Mouse (Mus musculus) forebrain, embryonic 15.5 days (tissue): Measurements from ENCODE around the gene Trank1. TPM values are rescaled to one million over a fixed set of nuclear protein-coding genes. Genes with fewer than 3 reads are reported as not detected.

Source experiments
- ATAC-seq: fragments of 200-750 bp; cut with Nextera tagmentation; replicated peaks from 2 replicates; pipeline ENCODE4 v1.8.0; 2017; ENCODE audit warnings: mild to moderate bottlenecking, moderate TSS enrichment, moderate library complexity
- H3K27ac ChIP-seq: fragments of 300-500 bp; sonication (generic); replicated peaks from 2 replicates; pipeline ENCODE4 v1.5.1; 2015; ENCODE audit warnings: mild to moderate bottlenecking, inconsistent platforms
- H3K27me3 ChIP-seq: fragments of 300-500 bp; sonication (generic); 2 replicates; pipeline ENCODE4 v1.6.1; 2015; ENCODE audit warnings: inconsistent platforms
- H3K36me3 ChIP-seq: fragments of 300-500 bp; sonication (generic); 2 replicates; pipeline ENCODE4 v1.6.1; 2015; ENCODE audit warnings: mild to moderate bottlenecking, inconsistent platforms
- H3K4me1 ChIP-seq: fragments of 300-500 bp; sonication (generic); 2 replicates; pipeline ENCODE4 v1.6.1; 2015; ENCODE audit warnings: inconsistent platforms
- H3K4me2 ChIP-seq: fragments of 300-500 bp; sonication (generic); replicated peaks from 2 replicates; pipeline ENCODE4 v1.6.1; 2015; ENCODE audit warnings: mild to moderate bottlenecking, inconsistent platforms
- H3K4me3 ChIP-seq: fragments of 300-500 bp; sonication (generic); 2 replicates; pipeline ENCODE4 v1.5.1; 2015; ENCODE audit warnings: mild to moderate bottlenecking, inconsistent platforms
- H3K9ac ChIP-seq: fragments of 300-500 bp; sonication (generic); replicated peaks from 2 replicates; pipeline ENCODE4 v1.6.1; 2015; ENCODE audit warnings: mild to moderate bottlenecking, inconsistent platforms
- H3K9me3 ChIP-seq: fragments of 300-500 bp; sonication (generic); 2 replicates; pipeline ENCODE4 v1.6.1; 2016; ENCODE audit warnings: inconsistent platforms
- WGBS: fragments of 180-500 bp; shearing (Covaris S2); methylation state at CpG from one replicate; pipeline ENCODE4 v1.1.7; 2015; ENCODE audit warnings: mixed read lengths; 5-methylcytosine and 5-hydroxymethylcytosine counted together
- polyA plus RNA-seq: library from polyadenylated mRNA; unstranded; fragments of >200 nt; fragmentation: Nextera tagmentation; extraction: Ambion mirVana; gene quantifications from 2 replicates; pipeline ENCODE4 v1.2.1, GENCODE M21; 2015

Gene Trank1
- polyA plus RNA-seq, 1 experiment from 2014 or later, result 7.8 TPM

DNA sequence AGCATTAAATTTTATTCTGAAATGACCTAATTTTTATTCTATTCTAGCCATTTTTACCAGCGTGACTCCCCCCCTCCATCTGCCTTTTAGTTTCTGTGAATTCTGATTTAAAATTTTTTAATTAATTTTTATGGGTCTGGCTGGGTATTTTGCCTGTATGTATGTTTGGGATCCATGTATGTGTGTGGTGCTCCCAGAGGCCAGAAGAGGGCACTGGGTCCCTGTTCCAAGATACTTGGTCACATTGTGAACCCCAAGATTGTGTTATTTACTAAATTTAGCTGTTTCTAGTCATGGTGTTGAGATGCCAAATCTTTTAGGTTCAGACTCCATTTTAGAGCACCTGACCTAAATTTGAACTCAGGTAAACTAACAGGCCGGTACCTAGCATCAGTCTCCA lies 25.1 kb upstream of the Trank1 start:
- H3K27me3 ChIP-seq, result no peaks in the 10 kb centered on the region
- ATAC-seq, result no peak
- H3K27ac ChIP-seq, result no peak overlapping the region
- H3K4me1 ChIP-seq, result peaks cover 4% of the 10 kb centered on the region; the same call in 1 of the 2 replicates
- H3K4me2 ChIP-seq, result no peak overlapping the region
- no peaks in the 10 kb centered on the region for H3K36me3 ChIP-seq
- H3K4me3 ChIP-seq, result no peak overlapping the region
- H3K9me3 ChIP-seq, result no peaks in the 10 kb centered on the region
- 84% methylated on average over 2 of the region's 2 CpGs for WGBS
- H3K9ac ChIP-seq, result no peak overlapping the region

DNA sequence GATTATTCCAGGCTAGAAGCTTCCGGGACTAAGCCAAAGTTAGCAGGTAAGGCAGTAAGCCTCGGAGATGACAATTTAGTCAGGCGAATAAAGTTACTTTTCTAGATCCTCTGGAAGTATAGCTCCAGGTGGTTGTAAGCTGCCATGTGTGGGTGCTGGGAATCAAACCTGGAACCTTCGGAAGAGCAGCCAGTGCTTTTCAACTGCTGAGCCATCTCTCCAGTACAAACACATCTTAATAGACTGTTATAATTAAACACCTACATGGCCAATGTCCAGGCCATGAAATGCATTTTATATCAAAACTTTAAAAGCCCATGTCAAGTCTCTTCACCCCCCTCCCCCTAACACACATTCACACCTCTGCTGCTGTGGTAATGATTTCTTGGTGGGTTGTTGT lies 23.6 kb upstream of the Trank1 start:
- Histone ChIP-seq H3K9me3 (no peaks in the 10 kb centered on the region), H3K27ac (no peak overlapping the region), H3K27me3 (no peaks in the 10 kb centered on the region), H3K4me2 (no peak overlapping the region), H3K4me1 (peaks cover 4% of the 10 kb centered on the region; the same call in 1 of the 2 replicates), H3K36me3 (no peaks in the 10 kb centered on the region), H3K9ac (no peak overlapping the region), H3K4me3 (no peak overlapping the region)
- ATAC-seq, result no peak
- 98% methylated on average over 4 of the region's 4 CpGs for WGBS

- ATAC-seq, result no peak
- Histone ChIP-seq H3K27me3 (no peaks in the 10 kb centered on the region), H3K9me3 (no peaks in the 10 kb centered on the region), H3K9ac (no peak overlapping the region), H3K4me1 (peaks cover 4% of the 10 kb centered on the region; the same call in 1 of the 2 replicates), H3K27ac (no peak overlapping the region), H3K4me2 (no peak overlapping the region), H3K4me3 (no peak overlapping the region), H3K36me3 (no peaks in the 10 kb centered on the region)
- WGBS, result 58% methylated on average over 9 of the region's 9 CpGs
Measured at GRCm38 (mm10) chr9:111289294-111289831, 22.2 kb upstream of the Trank1 start.

- H3K4me1 ChIP-seq, result peaks cover 4% of the 10 kb centered on the region; the same call in 1 of the 2 replicates
- H3K27ac ChIP-seq, result no peak overlapping the region
- WGBS, result 15% methylated on average over 21 of the region's 21 CpGs
- H3K27me3 ChIP-seq, result no peaks in the 10 kb centered on the region
- H3K9me3 ChIP-seq, result no peaks in the 10 kb centered on the region
- no peak overlapping the region for H3K9ac ChIP-seq
- ATAC-seq, result peak; percentile 79
- no peaks in the 10 kb centered on the region for H3K36me3 ChIP-seq
- H3K4me2 ChIP-seq, result no peak overlapping the region
- no peak overlapping the region for H3K4me3 ChIP-seq
Measured at GRCm38 (mm10) chr9:111289832-111290339, 21.7 kb upstream of the Trank1 start.

GRCm38 (mm10) chr9:111290539-111291100 lies 20.9 kb upstream of the Trank1 start:
- Histone ChIP-seq H3K27ac (no peak overlapping the region), H3K36me3 (no peaks in the 10 kb centered on the region), H3K9me3 (no peaks in the 10 kb centered on the region), H3K4me3 (no peak overlapping the region), H3K9ac (no peak overlapping the region), H3K27me3 (no peaks in the 10 kb centered on the region), H3K4me1 (peaks cover 4% of the 10 kb centered on the region; the same call in 1 of the 2 replicates), H3K4me2 (no peak overlapping the region)
- ATAC-seq, result no peak
- 76% methylated on average over 11 of the region's 11 CpGs for WGBS

GRCm38 (mm10) chr9:111293234-111293633 lies 18.3 kb upstream of the Trank1 start:
- no peak for ATAC-seq
- H3K4me3 ChIP-seq, result no peak overlapping the region
- H3K4me2 ChIP-seq, result no peak overlapping the region
- H3K27ac ChIP-seq, result no peak overlapping the region
- H3K9me3 ChIP-seq, result no peaks in the 10 kb centered on the region
- WGBS, result 82% methylated on average over 4 of the region's 4 CpGs
- H3K4me1 ChIP-seq, result peaks cover 4% of the 10 kb centered on the region; the same call in 1 of the 2 replicates
- no peaks in the 10 kb centered on the region for H3K27me3 ChIP-seq
- no peak overlapping the region for H3K9ac ChIP-seq
- no peaks in the 10 kb centered on the region for H3K36me3 ChIP-seq

DNA sequence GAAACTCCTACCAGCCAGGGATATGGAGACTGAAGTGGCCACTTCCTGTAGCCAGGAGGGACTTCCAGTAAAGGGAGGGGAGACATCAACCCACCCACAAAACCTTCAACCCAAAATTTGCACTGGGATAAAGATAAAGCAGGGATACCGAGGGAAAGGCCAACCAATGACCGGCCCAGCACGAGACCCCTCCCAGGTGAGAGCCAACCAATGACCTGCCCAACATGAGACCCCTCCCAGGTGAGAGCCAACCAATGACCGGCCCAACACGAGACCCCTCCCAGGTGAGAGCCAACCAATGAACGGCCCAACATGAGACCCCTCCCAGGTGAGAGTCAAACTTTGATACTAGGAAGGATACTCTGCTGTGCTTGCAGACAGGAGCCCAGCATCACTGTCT lies 16.6 kb upstream of the Trank1 start:
- Histone ChIP-seq H3K4me2 (no peak overlapping the region), H3K9ac (no peak overlapping the region), H3K36me3 (no peaks in the 10 kb centered on the region), H3K27me3 (no peaks in the 10 kb centered on the region), H3K27ac (no peak overlapping the region), H3K4me1 (no peaks in the 10 kb centered on the region), H3K4me3 (no peak overlapping the region), H3K9me3 (no peaks in the 10 kb centered on the region)
- no peak for ATAC-seq
- WGBS, result 87% methylated on average over 6 of the region's 6 CpGs

DNA sequence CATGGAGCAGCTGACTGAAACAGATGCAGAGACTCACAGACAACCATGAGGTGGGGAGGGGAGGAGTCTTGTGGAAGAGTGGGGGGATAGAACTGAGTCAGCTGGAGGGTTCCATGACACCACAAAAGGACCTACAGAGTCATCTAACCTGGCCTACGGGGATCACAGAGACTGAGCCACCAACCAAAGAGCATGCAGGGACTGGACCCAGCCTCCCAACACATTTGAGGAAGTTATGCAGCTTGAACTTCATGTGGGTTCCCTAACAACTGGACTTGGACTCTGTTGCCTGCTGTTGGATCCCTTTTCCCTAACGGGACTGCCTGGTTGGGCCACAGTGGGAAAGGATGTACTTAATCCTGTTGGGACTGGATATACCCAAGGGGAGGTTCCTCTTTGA lies 16.2 kb upstream of the Trank1 start:
- H3K27me3 ChIP-seq, result no peaks in the 10 kb centered on the region
- H3K4me3 ChIP-seq, result no peak overlapping the region
- H3K36me3 ChIP-seq, result no peaks in the 10 kb centered on the region
- H3K9me3 ChIP-seq, result no peaks in the 10 kb centered on the region
- H3K9ac ChIP-seq, result no peak overlapping the region
- no peak for ATAC-seq
- H3K27ac ChIP-seq, result no peak overlapping the region
- 64% methylated on average over 2 of the region's 2 CpGs for WGBS
- H3K4me2 ChIP-seq, result no peak overlapping the region
- H3K4me1 ChIP-seq, result no peaks in the 10 kb centered on the region

- Histone ChIP-seq H3K4me2 (no peak overlapping the region), H3K27me3 (no peaks in the 10 kb centered on the region), H3K27ac (no peak overlapping the region), H3K4me3 (no peak overlapping the region), H3K4me1 (no peaks in the 10 kb centered on the region), H3K9ac (no peak overlapping the region), H3K36me3 (no peaks in the 10 kb centered on the region), H3K9me3 (no peaks in the 10 kb centered on the region)
- WGBS, result 72% methylated on average over 7 of the region's 7 CpGs
- no peak for ATAC-seq
Measured at GRCm38 (mm10) chr9:111296433-111296832, 15.1 kb upstream of the Trank1 start.

DNA sequence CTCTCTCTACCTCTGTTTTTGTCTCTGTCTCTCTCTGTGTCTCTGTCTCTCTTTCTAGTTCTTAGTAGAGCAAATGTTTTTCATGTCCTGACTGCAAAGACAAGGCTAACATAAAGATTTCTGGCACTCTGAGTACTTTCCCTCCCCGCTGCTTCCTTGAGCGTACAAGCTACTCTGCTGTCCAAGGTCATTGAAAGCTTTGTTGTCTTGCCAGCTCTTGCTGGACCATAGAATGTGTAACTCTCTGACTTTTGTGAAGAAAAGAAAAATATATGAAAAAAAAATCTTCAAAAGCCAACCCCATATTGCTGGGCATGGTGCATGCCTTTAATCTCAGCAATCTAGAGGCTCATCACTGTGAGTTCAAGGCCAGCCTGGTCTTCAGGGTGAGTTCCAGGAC lies 12.9 kb upstream of the Trank1 start:
- Histone ChIP-seq H3K27ac (no peak overlapping the region), H3K9ac (no peak overlapping the region), H3K36me3 (no peaks in the 10 kb centered on the region), H3K4me1 (no peaks in the 10 kb centered on the region), H3K4me3 (no peak overlapping the region), H3K4me2 (no peak overlapping the region), H3K9me3 (no peaks in the 10 kb centered on the region), H3K27me3 (no peaks in the 10 kb centered on the region)
- 71% methylated on average over 2 of the region's 2 CpGs for WGBS
- ATAC-seq, result no peak

GRCm38 (mm10) chr9:111302196-111302831 lies 9.2 kb upstream of the Trank1 start:
- Histone ChIP-seq H3K27ac (no peak overlapping the region), H3K27me3 (no peaks in the 10 kb centered on the region), H3K4me1 (no peaks in the 10 kb centered on the region), H3K9ac (no peak overlapping the region), H3K9me3 (no peaks in the 10 kb centered on the region), H3K4me3 (no peak overlapping the region), H3K36me3 (no peaks in the 10 kb centered on the region), H3K4me2 (no peak overlapping the region)
- 57% methylated on average over 12 of the region's 12 CpGs for WGBS
- no peak for ATAC-seq

GRCm38 (mm10) chr9:111304036-111304435 lies 7.5 kb upstream of the Trank1 start:
- no peaks in the 10 kb centered on the region for H3K36me3 ChIP-seq
- WGBS, result 87% methylated on average over 6 of the region's 6 CpGs
- H3K4me3 ChIP-seq, result no peak overlapping the region
- H3K4me1 ChIP-seq, result no peaks in the 10 kb centered on the region
- H3K27me3 ChIP-seq, result no peaks in the 10 kb centered on the region
- no peak overlapping the region for H3K4me2 ChIP-seq
- no peak overlapping the region for H3K27ac ChIP-seq
- no peak overlapping the region for H3K9ac ChIP-seq
- ATAC-seq, result no peak
- no peaks in the 10 kb centered on the region for H3K9me3 ChIP-seq
